Mouse (Mus musculus) testis, postnatal 14 days (tissue): ENCODE results near the gene Mrpl37.
"Not testable (repeated sequence)": the region's sequence is repeated elsewhere in the genome, so short reads cannot be mapped to it uniquely, and the experiment has no call there.

Experiments
- DNase-seq: peaks from one replicate; pipeline ENCODE4 v3.0.0; 2021; ENCODE audit warnings: low spot score

Gene Mrpl37

DNA sequence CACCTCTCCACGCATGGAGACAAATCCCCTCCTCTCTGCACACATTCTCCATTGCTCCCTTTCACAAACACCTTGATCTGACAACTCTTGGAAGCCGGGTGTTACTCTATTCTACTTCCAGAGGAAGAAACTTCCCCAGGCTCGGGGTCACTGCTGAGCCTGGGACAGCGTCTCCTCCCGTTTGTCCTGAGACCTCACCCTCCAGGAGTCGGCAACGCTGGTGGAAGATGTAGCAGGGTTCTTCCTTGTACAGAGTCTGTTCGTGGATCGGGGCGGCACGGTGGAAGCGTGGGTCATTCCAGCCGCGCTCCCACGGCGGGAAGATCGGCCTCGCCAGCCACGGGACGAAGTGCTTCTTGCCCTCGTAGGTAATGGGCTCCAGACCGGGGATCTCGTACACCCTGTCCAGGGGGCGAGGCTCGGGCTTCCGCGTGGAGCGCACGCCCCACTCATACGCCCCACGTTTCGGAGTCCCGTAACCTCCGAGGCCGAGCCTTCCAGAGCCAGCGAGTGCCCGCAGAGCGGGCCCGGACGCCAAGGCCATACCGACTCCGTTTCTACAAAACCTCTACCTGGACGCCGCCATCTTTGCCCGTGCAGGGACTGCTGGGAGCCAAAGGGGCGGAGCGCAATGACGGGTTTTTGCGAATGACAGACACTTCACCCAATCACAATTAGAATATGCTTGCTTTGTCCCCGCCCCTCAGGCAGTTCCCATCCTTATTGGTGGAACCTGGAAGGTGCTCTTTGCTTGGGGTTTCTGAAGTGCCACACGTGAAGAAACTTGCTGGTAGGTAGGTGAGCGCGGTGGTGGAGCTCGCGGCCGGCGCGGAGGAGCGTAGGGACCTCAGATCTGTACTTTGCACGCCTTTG lies at the start of gene Mrpl37, which contains the start of gene Cyb5rl:
Gene Mrpl37, minus strand, starts transcription at position 617 of the 873 bp plus-strand sequence.
Gene Cyb5rl, plus strand, starts transcription at position 737 of the 873 bp plus-strand sequence.
- peak; percentile 97 for DNase-seq

DNA sequence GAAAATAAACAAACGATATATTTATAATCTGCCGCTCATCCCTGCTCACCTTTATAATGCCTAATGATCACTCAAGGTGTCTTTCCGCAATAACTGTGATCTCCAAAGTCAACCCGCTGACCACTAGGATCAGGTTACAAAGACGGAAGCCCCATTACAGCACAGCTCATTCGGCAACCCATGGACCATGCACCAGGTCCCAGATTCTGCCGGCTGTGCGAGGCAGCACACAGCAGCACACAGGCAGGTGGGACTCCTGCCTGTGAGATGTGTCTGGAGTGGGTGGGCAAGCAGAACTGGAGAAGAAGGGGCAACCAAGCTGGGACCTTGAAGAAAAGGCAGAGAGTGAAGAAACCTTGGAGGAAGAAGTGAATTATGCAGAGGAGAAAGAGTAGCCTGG lies 47.6 kb upstream of the Mrpl37 start:
- DNase-seq = no peak

DNA sequence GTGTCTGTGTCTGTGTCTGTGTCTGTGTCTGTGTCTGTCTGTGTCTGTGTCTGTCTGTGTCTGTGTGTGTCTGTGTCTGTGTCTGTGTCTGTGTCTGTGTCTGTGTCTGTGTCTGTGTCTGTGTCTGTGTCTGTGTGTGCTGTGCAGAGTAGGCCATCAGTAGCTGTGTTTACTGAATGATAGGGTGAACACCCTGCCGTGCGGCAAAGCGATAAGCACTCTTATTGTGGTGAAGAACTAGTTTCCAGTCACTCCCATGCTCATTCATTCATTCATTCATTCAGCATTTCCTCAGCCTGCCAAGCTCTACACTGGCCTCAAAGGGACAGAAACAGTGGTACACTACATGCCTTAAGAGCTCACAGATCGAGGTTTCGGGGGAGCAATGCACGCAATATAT lies 42.5 kb upstream of the Mrpl37 start:
- not testable (repeated sequence) for DNase-seq

DNA sequence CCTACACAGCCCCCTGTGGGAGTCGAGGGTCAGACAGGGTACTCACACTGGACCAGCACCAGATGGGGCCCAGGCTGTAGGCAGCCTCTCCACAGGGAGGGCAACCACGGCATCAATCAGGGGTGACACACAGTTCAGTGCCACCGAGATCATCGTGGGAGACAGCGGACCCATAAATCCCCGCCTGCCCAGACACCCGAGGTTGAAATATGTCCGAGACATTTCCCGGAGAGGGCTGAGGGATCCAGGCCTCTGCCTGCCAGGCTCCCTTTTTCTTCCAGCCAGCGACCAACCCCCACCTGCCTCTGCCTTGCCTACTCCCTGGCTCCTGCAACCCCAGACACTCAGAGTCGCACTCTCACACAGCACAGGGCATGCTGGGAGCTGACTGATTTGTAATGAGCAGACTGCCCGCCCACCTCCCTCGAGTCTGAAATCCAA lies 41.6 kb upstream of the Mrpl37 start:
- no peak for DNase-seq

DNA sequence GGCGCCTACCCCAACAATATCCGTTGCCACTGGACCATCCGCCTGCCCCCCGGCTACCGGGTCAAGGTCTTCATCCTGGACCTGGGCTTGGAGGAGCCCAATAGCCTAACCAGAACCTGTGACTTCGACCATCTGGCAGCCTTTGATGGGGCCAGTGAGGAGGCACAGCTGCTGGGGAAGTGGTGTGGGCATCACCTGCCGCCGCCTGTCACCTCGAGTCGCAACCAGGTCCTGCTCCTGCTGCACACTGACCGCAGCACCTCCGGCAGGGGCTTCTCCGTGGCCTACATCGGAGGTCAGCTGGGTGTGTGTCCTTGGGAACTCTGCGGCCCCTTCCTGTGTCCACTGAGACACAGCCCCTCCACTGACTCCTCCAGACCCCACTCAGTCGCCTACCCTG lies 40.1 kb upstream of the Mrpl37 start:
- DNase-seq = no peak

DNA sequence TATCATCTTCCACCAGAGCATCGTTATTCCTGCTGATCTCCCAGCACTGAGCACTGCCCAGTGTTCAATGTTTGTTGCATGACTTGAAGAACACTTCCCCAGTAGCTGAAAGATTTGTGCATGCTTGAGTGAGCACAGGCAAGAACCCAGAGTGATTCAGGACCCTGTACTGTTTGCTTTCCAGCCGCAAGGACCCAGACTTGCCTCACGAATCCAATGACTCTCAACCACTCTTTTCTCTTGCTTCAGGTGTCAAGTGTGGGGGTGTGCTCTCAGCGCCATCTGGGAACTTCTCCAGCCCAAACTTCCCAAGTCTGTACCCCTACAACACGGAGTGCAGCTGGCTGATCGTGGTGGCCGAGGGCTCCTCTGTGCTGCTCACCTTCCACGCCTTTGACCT lies 35.6 kb upstream of the Mrpl37 start:
- DNase-seq = no peak

DNA sequence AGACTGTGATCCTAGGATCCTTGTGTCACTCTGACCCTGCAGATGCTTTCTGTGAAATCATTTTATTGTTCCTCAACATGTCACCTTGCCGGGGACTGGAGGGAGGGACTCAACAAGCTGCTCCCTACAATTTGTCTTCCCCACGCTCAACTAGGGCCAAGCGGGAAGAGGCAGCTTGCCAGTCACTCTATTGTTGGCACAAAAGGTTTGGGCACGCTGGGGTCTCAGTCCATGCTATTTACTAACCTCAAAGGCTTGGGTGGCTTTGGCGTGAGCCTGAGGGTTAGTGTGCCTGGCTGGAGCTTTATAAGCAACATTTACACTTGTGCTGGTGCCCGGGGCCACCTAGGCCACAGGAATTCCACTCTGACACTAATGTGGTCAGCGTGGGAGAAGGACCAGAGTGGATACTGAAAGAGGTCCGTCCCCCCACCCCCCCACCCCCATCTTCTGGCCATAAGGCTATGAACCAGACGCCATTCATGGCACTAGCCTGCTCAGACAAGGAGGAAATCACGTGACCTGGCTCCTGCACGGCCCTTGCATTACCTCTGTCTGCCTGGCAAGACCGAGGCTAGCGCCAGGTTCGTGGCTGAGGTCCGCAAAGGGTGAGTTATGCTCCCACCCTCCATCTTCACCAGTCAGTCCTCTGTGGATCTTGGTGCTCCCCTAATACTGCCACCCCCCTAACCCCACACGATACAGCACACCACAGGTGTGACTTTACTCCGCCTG lies 32.3 kb upstream of the Mrpl37 start:
- no peak for DNase-seq

DNA sequence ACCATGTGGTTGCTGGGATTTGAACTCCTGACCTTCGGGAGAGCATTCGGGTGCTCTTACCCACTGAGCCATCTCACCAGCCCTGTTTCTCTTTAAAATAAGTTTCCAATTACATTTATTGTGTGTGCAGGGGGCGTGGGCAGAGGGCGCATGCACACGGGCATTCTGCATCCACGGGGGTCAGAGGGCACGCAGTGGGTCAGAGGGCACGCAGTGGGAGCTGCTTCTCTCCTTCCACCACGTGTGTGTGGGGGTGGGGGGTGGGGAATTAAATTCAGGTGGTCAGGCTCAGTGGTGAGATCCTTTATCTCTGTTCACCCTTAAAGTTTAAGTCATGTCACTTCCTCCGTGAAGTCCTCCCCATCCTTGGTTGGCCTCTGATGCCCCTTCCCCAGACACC lies 31.7 kb upstream of the Mrpl37 start:
- no peak for DNase-seq

DNA sequence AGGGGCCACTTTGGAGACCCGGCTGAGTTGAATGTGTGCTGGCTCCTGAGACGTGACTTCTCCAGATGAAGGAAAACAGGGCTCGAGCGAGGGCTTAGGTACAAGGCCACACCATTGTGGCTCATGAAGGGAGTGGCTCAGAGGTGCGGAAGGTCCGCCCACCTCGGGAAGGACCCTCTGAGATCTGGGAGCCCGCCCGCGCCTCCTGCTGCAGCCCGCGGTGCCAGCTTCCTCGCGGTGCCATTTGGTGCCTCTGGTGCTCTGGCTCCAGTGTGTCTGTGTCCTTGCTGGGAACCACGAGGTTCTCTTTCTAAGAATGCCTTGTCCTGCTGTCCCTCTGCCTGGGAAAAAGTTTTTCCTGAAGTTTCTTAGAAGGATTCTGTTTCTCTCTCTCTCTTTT lies 31.2 kb upstream of the Mrpl37 start:
- no peak for DNase-seq

DNA sequence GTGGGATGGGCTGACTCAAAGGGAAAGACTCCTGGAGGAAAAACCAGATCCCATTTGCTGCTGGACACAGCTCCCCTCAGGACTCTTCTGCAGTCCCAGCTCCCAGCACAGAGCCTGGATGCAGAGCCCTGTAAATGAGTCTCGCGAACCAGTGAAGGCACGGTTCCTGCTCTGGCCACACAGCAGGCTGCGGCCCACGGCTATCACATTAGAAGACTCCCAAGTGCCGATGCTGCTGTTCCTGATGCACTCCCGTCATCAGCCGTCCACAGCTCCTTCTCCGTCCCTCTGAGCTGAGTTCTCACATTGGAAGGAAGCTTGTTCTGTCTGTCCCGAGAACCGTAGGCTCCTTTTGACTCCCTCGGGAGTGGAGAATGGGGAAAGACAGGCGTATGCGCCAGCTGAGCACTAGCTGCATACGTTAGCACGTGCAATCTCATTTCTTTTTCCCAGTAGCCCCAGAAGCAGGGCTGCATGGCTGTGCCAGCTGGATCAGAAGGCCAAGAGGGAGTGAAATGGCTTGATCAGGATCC lies 30.2 kb upstream of the Mrpl37 start, which contains the start of gene Cdcp2:
Gene Cdcp2, plus strand, starts transcription at position 51 of the 533 bp plus-strand sequence.
- DNase-seq = no peak

DNA sequence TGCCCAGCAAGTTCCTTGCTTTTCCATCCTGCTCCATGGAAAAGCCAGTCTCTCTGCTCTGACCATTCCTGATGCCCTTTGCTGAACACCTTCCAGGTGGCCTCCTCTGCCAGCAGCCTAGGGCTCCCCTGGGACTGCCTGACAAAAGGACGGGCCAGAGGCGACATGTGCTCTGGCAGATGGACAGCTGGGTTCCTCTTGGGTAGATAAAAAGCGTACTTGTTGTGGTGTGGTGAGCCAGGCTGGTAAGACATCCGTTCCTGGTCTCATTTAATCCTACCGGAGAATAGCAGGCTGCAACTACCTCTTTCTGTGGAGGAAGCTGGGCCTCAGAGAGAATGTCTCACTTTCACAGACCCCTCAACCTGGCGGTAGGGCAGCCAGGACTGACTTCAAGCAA lies 29.4 kb upstream of the Mrpl37 start:
- DNase-seq = no peak

DNA sequence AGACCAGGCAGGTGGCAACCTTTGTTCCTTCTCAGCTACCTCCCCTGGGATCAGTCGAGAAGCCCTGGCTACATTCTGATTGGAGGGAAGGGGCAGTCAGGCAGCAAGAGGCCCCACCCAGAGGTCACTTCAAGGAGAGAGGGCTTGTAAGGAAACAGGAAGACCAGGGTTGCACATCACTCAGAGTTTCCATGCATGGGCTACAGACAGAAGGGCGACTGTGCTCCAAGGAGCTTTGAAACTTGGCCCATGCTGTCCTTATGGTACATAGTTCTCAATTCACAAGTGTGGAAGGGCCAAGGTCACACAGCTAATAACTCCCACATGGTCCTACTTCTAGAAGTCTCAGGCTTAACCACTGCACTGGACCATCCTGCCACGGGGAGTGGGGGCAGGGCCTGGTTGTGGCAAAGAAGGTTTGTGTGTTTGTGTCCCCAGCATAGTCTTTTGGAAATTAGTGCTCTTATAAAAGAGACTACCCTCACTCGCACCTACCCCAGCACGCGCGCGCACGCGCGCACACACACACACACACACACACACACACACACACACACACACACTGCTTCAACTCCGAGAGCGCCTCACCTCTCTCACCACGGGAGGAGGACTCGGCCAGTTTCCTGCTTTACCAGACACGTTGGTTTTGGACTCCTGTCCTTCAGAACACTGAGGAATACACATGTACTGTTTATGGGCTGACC lies 28.0 kb upstream of the Mrpl37 start:
- no peak for DNase-seq

DNA sequence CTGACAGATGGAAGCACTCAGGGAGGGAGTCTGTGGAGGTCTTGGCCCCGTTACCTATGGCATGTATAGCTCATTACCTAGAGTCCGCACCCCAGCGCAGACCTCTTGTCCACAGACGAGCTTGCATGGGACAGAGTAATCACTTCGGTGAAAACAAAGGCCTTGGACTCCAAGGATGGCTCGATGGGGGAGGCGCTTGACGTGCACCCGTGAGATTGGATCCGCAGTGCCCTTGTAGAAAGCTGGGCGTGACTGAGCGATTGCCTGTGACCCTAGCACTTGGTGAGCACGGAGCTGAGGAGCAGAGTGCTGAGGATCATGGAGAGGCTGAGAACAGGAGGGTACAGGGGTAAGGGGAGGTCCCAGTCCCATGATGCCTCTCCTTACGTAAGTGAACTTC lies 25.0 kb upstream of the Mrpl37 start:
- no peak for DNase-seq

DNA sequence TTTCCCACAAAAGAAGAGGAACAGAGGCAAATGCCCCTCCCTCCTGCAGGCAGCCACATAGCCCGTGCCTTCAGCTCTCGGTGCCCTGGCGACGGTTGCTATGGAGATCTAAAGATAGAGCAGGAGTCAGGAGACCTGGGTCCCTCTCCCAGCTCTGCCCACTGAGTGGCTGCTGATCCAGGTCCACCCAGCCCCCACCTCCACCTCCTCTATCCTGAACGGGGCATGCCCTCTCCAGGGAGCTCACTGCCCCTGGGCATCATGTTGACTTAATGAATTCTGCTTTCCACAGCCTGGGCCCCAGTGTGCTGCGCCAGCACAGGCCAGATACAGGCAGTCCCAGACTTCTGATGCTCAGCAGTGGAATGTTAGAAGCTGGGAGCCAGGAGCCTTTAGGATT lies 18.2 kb upstream of the Mrpl37 start:
- DNase-seq = no peak

DNA sequence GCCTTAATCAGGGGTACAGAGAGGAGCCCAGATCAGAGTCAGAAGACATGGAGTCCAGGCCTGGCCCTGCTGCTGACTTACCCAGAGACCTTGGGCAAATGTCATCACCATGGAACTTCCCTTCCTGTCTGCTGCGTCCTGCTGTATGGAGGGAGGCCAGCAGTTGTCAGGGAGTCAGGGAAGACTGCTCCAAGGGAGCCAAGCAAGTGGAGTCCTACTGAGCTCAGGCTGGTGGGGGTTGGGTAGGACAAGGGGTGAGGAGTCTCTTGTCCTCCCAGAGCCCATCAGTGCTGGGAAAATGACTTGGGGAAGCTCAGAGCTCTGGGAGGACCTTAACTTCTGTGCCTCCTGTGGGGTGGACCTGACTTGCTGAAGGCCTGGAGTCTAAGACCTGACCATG lies 17.7 kb upstream of the Mrpl37 start:
- DNase-seq = no peak

DNA sequence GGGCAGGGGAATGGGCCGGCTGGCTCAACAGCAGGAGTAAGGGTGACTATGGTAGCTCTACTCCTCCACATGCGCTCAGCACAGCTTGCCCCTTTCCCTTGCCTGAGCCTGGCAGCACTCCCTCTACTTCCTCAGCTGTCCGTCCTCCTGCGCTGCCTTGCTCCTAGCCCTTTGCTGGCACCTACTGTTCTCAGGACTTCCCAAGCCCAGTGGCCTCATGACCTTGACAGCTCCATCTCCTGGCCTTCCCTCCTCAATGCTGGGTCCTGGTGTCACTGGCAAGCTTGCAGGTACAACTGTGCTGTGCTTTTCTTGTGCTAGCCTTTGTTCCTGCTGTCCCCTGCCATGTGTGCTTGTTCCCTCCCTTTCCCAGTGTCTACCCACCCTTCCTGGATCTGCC lies 16.5 kb upstream of the Mrpl37 start:
- peak; percentile 49 for DNase-seq

DNA sequence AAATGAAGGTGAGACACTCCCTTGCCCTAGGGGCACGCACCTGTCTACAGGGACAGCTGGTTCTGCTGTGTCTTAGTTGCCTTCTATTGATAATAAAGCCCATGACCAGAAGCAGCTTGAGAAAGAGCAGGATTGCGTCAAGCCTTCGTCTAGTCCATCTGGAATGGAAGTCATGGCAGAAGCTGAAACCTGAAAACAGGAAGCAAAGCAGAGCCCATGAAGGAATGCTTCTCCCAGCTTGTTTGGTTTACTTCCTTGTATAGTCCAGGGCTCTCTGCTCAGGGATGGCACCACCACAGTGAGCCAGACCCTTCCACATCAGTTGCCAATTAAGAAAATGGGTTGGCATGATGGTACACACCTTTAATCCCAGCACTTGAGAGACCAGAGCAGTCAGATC lies 15.5 kb upstream of the Mrpl37 start:
- no peak for DNase-seq

DNA sequence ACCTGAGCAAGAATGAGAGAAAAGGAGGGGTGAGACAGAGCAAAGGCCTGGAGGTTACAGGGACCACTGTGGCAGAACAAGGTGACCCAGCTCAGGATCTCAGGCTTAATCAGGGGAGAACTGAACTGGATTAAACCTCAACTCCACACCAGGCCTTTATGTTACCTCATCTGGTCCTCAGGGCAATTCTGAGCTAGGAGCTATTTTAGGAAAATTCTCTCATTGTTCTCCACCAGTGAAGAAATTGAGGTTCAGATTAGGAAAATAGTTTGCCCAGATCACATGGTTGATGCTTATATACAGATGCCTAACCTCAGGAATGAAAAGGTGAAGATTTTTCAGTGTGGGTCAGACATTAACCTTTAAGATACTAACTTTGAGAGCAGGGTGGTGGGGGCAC lies 13.0 kb upstream of the Mrpl37 start:
- no peak for DNase-seq

DNA sequence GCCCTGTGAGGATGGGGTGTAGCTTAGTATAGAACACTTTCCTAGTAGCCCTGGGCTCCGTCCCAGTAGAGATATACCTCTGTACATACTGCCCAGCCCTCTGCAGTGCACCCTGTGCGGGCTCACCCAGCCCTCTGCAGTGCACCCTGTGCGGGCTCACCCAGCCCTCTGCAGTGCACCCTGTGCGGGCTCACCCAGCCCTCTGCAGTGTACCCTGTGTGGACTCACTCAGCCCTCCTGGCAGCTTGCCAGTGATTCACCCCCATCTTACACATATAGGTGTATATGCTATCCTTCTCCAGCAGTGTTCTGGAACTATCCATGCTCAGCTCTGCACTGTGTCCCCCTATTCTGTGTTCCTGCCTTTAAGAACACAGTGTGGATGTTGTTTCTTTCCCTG lies 12.2 kb upstream of the Mrpl37 start:
- no peak for DNase-seq

DNA sequence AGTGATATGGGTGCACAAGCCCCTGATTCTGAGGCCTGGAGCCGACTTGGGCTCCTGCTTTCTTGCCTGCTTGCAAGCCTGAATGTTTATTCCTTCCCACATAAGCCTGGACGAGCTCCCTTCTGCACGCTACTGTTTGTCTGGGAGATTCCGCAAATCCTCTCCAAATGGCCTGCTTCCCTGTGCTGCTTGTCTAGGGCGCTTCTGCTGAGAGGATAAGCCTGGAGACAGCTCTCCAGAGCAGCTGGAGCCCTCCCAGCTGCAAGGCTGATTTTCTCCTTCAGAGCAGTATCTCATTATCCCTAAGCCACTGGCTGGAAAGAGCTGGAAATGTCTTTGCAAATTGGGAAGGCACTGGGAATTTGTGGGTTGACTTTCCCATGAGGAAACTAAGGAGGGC lies 8.8 kb upstream of the Mrpl37 start:
- DNase-seq = no peak

DNA sequence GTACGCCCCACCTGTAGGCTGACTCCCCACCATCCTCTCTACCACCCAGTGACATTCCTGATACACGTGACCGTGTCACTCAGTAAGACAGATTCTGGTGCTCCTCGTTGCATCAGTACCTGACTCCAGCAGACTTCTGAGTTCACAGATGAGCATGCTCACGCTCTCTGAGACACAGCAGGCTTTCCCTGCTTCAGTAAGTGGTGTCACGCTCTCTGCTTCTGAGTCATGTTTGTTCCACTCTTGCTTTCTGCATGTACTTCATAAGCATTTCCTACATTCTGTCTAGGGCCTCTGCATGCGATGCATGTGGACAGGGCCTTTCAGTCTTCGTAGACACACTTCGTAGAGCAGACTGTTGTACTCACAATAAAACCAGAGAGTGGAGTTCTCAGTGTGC lies 5.7 kb upstream of the Mrpl37 start:
- DNase-seq = no peak

DNA sequence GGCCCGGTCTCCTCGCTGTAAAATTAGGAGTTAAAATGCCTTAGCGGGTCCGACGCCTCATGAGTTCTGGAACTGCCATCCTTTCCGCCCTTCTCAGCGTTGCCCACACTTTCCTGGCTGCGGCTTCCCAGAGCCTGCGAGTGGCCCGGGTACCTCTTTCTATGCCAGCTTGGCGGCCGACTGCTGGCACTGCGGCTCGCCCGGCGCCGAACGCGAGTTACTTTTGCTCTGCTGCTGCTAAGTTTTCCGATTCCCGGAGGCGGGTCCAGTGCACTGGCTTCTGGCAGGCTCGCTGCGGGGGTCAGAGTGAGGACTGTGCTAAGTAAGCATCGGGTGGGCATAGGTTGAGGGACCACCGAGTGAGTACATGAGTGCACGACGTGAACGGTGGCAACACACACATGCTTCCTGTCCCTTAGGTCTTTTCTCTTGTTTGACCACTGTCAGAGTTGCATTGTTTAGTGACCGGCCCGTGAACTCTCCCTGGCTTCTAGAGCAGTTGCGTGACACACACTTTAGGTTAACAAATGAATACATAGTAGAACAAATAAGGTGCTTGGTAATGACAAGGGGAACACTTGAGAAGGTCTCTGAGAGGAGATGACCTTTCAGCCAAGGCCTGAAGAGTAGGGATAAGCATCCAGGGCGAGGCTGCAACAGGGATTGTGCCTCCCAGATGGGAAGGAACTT lies 628 bp upstream of the Mrpl37 start:
- DNase-seq = peak; percentile 36
